Mouse (Mus musculus) natural killer cell, adult 2 months (primary cell): ENCODE results near the gene Rplp0.
A peak's percentile ranks its signal among the peaks of the same experiment; 100 is the strongest.
"Not testable (repeated sequence)": the region's sequence is repeated elsewhere in the genome, so short reads cannot be mapped to it uniquely, and the experiment has no call there.

Experiments used
- DNase-seq, 2 experiments: peaks; one replicate each; pipeline ENCODE4 v3.0.0; 2022; ENCODE audit warnings: low spot score in 2 of 2

Gene Rplp0

DNA sequence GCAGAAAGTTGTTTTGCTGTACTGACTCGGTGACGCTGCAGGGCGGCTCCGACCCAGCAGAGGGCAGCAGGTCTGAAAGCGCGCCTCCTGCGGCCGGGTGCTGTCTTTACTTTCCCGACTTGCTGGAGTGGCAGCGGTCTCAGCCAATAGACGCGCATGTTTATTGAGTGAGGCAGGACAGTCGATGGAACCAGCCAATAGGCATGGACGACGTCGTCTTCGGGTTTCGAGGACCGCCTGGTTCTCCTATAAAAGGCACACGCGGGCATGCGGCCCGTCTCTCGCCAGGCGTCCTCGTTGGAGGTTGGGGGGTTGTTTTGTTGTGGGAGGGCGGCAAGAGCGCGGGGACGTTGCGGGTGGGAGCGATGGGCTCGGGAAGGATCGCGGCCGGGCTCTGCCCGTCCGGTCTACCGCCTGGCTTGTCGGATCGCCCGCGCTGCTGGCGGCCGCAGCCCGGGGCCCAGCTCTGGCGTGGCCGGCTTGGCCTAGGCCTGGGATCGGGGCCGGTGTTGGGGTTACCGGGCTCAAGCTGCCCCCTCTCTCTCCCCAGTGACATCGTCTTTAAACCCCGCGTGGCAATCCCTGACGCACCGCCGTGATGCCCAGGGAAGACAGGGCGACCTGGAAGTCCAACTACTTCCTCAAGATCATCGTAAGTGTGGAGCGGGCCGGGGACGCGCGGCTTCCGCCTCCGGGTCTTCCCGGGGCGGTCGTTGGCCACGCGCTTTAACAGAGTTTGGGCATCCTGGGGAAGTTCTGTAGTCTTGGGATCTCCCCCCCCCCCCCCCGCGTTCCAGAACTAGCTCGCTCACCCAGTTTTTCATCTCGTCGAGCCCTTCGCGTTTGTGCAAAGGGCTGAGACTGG lies at the start of gene Rplp0:
TSS of gene Rplp0 (plus strand) at position 231 of the 865 bp plus-strand sequence.
- DNase-seq = peak; percentile 100

DNA sequence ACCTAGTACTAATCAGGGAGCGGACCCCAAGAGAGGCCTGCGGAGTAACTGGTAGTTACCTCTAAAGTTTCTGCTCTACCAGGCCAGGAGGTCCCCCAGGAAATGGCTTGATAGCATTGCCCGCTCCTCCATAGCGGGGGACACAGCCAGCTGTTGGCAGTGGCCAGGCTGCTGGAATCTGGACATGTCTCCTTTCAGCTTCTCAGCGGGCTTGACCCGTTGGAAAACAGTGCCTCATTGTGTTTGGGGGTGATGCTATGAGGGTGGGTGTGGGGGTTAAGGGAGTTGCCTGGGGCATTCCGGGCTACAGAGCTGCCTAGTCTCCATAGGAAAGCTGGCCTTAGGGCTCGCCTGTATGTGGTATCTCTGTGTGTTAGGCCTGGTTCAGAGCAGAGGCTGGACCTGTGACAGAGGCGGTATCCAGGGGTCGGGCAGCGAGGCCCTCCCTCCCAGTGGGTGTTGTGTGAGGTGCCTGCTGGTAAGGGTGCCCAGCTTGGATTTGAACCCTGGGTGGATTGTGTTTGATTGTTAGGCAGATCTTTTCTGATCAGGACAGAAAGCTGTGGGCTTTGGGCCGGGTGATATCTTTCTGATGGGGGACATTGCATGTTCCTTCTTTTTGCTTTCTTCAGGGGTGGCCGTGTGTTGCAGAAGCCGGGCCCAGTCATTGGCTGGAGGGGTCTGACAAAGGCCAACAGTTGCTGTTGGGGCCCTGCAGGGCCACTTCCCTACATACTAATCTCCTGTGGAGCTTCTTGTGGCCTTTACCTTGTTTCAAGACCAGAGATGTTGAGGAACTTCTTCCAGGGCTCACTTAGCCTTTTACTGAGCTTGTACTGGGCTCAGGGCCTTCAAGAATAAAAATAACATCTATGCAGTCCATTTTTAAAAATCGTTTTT lies 49.2 kb upstream of the Rplp0 start:
- no peak for DNase-seq

DNA sequence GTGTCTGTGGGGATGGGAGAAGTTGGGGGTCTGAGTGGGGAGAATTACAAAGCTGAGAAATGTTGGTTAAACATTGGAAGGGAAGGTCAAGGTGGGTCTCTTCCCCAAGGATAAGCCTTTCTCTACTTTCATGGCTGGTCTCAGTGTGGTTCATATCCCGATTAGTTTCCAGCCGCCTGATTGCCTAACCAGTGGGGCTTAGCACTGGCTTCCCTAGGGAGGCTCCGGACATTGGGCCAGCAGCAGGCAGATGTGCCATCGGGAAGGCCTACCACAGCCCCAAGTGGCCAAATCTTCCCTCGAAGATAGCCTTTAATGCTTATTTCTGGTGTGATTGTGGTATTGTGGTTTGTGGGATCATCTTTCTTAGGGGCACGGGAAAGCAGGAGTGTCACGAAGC lies 46.9 kb upstream of the Rplp0 start:
- no peak for DNase-seq

DNA sequence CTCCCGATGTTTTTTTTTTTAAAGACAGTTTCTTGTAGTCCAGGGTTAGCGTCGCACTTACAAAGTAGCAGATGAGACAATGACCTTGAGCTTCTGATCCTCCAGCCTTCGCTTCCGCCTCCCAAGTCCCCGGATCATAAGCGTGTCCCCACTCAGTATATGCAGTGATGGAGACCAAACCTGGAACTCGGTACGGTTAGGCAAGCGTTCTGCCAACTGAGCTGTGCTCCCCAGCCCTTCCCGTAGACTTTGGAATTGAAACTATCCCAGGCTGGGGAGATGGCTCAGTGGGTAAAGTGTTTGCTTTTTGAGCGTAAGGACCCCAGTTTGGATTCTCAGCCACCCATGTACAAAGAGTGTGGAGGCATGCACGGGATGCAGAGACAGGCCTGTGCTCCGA lies 46.0 kb upstream of the Rplp0 start:
- no peak for DNase-seq

DNA sequence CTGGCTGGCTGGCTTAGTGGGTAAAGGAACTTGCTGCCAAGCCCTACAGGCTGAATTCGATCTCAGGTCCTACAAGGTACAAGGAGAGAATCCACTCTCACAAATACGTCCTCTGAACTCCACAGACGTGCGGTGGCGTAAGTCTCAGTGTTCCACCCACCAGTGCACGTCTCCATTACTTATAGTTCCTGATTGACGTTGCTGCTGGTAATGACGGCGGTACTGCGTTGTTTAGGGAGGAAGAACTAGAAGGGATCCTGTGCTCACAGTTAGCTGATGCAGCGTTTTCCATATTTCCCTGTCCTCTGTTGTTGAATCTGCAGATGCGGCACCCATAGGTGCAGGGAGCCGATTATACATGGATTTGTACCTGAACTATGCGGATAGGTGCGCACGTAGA lies 45.5 kb upstream of the Rplp0 start:
- no peak for DNase-seq

DNA sequence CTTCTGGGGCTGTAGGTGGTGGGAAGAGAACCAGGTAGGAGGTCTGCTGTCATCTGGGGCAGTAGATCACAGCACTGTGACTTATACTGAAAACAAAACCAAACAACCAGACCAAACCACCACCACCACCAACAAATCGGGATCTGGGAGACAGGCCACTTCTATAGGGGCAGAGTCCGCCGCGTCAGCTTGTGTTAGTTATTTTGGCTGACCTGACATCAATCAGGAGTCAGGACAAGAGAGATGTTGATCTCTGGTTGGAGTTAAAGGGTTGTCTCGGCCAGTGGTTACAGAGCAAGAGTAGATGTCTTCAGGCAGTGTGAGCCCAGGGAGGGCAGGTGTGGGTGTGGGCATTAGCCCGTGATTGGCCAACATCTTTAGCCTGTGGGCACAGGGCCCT lies 44.9 kb upstream of the Rplp0 start:
- no peak for DNase-seq

DNA sequence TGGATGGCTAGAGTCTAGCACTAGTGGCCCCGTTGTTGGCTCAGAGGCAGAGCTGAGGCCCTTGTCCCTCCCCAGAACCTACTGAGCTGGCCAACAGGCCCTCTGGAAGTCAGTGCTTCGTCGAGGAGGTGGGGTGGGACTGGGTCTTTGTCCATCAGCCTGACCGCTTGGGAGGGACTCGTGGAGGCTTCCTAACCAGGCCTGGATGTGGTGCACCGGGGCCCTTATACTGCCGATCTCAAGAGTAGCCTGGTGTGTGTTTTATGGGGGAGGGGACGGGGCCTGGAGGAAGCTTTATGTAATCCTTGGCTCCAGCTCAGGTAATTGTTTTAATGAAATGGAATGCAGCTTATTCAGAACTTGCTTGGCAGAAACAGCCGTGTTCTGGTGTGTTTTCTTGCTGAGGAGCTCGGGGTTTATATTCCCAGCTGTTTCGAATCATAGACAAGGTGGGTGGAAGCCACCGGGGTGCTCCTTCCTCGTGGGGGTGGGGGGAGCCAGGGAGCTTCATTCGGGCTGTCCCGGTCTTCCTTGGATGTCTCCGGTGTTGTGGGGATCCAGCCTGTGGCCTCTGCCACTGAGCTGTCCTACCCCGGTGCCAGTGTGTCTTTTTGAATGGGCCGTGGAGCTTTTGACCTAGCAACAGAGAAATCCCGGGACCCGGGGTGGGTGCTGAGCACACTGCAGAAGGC lies 44.2 kb upstream of the Rplp0 start:
- DNase-seq = no peak

DNA sequence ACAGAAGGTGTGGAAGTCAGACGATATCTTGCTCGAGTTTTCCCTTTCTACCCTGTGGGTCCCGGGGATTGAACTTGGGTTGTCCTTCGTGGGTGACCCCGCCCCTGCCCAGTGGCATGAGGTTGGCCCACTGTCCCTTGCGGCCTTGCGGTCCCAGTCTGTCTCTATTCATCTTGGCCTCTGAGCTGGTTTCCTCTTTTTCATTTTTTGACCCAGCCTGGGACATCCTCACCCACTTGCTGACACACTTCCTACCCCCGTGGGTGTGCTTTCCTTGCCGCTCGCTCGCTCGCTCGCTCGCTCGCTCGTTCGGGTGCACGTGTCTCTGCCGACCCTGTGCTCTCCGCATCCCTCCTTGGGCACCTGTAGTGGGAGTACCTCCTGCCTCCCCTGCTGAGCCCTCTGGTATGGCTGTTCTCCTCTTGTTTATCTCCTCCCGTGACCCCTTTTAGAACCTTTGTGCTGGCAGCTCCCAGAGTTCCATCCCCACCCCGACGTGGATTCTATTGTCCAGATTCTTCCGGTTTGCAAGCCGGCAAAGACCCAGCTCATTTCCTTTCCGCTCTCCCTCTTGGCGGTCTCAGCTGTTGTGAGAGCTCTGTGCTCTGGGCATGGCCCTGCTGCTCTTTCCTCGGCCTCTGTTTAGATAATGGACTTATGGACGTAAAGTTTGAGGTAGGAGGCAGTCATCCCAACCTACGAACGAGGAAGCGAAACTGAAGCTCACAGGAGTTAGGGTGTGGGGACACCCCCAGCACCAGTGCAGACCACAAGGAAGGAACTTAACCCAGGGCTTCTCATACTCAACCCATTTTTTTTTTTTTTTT lies 43.0 kb upstream of the Rplp0 start:
- peak; percentile 83 to 86 for DNase-seq

DNA sequence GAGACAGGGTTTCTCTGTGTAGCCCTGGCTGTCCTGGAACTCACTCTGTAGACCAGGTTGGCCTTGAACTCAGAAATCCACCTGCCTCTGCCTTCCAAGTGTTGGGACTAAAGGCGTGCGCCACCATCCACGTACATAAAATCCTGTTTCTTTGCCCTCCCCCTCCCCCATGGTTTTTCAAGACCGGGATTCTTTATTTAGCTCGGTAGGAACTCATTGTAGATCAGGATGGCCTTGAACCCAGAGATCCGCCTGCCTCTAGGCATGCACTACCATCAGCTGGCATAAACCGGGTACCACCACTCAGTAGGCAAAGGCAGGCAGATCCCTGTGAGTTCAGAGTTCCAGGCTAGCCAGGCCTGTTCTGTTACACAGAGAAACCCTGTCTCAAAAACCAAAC lies 42.4 kb upstream of the Rplp0 start:
- DNase-seq = no peak

DNA sequence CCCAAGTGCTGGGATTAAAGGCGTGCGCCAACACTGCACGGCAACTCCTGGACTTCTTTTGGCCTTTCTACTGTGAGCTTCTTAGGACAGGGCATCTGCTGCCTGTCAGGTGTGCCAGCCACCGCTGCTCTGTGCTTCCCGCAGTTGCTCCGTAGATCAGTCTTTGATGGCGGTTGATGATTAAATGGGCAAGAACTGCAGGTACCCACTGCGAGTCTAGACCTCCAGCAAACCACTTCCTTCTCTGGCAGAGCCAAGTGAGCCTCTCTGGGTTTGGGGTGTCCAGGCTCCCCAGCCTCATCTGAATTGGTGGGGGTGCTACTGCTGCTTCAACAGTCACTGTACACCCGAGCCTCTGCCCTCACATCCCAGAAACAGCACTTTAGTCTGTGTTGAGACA lies 41.8 kb upstream of the Rplp0 start:
- peak; percentile 55 to 61 for DNase-seq

DNA sequence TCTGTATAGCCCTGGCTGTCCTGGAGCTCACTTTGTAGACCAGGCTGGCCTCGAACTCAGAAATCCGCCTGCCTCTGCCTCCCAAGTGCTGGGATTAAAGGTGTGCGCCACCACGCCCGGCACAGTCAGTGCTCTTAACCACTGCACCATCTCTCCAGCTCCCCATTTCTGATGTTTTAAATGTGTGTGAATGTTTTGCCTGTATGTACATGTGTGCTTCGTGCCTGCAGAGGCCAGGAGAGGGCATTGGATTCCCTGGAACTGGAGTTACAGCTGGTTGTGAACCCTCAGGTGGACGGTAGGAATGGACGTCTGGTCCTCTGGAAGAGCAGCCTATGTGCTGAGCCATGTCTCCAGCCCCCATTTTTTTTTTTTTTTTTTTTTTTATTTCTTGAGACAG lies 41.1 kb upstream of the Rplp0 start:
- not testable (repeated sequence) for DNase-seq

DNA sequence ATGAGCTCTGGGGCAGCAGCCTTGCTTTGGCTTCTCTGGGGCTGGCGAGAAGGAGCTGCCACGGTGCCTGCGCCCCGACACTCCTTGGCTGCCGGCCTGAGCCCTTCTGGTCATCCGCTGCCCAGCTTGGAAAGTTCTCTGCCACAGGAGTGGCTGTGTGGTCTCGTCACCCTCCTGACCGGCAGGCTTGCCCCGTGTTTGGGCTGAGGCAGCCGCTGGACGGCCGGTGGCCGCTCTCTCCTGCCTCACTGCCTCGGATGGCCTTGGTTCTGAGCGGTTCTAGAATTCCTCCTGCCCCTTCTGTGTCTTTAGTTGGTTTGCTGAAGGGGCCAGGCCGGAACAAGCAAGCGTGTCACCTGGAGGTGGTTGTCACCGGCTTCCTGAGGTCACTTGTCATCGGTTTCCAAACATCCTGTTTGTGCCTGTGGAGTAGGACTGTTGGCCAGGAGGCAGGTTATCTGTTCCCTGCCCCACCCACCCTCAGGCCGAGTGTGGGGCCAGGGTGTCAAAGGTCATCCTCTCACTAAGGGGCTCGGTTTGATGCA lies 38.9 kb upstream of the Rplp0 start:
- no peak for DNase-seq

DNA sequence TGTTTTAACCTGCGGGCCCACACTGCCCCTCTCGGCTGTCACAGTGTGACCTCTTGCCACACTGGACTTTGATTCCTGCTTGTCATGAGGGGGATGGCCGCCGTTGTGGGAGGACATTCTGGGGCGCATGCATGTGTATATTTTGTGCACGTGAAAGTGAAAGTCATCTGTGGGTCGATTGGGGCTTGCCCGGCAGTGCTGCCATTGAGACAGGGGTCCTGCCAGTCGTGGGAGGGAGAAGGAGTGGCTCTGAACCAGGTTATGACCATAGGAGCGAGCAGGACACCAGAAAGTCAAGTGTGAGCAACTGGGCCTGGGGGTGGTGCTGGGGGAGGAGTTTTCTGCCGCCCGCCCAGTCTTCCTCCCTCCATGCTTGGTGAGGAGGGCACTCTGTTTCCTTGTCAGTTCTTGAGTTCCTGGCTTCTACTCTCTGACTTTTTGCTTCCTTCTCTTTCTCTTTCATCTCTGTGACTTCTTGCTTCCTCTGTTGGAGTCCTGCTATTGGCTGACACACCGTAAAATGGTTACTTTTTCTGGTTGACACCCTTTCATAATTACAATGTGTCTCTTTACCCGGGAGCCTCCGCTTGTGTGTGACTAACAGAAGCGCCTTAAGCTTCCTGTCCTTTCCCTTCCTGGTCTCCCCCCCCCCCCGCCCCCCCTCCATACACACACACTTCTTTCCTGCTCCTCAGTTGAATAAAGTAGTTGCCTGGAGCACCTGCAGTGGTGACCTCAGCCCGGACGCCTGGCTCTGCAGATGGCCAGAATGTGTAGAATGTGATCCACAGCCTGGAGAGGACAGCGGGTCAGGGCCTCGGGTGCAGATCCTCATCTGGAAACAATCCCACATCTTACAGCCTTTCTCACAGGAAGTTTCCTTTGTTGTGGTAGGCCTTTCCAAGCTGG lies 37.5 kb upstream of the Rplp0 start:
- DNase-seq = peak; percentile 59 to 72

DNA sequence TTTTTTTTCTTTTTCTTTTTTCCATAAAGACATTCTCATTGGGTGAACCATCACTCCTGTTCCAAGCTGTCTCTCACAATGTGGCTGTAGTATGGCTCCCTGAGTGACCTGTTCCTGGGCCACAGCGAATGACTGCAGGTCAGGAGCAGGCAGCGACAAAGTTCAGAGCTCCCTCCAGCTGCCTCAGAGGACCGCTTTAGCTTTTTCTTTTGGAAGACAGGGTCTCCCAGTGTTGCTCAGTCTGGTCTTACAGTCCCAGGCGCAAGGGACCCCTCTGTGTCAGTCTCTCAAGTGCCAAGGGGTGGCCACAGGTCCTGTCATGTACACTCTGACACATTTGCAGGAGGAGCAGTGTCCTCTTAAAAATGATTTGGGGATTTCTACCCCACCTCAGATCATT lies 36.7 kb upstream of the Rplp0 start:
- no peak for DNase-seq

DNA sequence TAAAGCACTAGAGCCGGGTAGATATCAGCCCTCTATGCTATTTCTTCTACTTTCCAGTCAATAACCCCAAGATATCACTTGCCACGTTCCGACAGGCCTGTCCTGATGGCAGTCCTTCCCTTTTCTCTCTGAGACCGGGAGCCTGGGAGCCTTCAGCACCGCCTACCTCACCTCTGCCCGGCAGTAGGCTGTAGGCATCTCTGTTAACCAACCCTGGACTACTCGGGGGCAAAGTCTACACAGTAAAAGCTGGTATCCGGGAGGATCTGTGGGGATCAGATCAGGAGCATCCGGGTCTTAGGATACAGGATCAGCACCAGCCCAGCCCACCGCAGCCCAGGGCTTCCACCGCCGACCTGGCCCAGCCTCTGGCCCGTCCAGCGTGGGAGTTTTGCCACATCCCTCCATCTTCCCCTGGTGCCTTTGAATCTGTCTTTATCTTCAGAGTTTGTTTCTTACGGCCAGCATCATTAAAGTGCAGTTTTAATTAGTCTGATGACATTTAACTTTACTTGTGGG lies 36.2 kb upstream of the Rplp0 start:
- DNase-seq = no peak

DNA sequence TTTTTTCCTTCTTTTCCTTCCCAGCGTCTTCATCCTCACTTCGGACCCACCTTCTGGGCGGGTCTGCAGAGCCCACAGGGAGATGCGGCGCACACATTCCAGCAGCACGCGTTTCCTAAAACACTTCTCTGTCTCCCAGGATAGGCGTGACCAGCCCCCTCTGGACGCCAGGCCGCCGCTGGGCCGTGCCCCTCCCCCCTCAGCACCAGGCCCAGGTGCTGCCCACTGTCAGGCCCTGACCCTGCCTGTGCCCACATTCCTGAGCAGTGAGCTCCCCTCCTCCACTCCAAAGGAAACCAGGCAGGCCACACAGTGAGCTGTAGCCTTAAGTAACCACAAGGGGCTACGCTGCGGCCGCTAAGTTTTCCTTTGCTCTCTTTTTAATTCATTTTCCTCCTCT lies 35.3 kb upstream of the Rplp0 start:
- DNase-seq = no peak

DNA sequence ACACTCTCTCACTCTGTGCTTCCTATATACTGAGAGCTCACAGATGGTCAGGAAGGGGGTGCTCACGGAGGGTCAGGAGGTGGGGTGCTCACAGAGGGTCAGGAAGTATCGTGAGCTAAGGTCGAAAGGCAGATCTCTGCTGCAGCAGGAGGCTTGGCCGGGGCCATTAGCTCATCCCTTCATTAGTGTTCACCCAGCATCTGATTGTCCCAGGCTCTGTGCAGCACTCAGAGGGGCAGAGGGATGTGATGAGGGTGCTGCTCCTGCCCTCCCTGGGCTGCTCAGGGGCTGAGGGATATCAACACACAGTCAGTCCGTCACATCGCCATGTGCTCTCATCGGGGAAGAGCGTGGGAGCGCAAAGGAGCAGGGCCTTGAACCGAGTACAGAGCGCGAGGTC lies 34.8 kb upstream of the Rplp0 start:
- DNase-seq = no peak

DNA sequence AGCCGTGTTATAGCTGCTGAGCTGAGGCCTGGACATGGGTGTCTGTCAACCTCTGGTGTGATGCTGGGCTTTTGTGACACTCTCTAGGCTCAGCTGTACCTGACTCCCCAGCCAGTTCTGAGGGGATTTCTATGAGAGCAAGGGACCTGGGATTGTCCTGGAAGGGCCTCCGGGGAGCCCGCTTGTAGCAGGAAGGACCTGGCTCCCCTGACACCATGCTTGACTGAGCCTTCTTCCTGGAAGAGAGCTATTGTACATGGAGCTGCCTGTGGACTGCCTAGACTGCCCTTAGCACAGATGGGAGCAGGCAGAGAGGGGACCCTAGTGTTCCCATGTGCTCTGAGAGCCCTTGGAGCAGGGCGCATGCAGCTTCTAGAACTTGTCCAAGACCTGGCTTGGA lies 33.9 kb upstream of the Rplp0 start:
- no peak for DNase-seq

DNA sequence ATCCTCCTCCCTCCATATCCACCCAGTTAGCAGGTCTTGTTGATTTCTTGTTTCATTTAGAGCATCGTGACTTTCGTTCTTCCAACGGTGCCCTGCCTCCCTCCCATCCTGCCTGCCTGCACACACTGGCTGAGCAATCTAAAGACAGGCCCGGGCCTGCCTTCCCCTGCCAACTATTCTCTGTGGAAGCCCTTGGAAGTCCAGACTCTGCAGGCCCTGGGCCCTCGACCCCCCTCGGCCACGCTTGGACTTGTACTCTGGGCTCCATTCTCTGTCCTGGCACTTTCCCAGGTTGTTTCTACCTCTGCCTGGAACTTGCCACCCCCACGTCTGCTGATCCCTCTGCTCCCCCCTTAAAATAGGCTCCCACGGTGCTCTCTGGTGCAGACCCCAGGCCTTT lies 33.3 kb upstream of the Rplp0 start:
- DNase-seq = no peak
